Mouse (Mus musculus): Measurements from ENCODE around the gene Zfp874b.

Gene Zfp874b

GRCm38 (mm10) chr13:67483625-67484423 lies at the start of gene Zfp874b:
Gene Zfp874b (minus strand): TSS chr13:67484258.
- no peak for TF ChIP-seq GATA4 (IDR thresholded peaks at IDR 0.05; ENCODE audit: insufficient replicate concordance, low read length)

- no peak for TF ChIP-seq GATA4 (IDR thresholded peaks at IDR 0.05; ENCODE audit: insufficient replicate concordance, low read length)
Observed at GRCm38 (mm10) chr13:67527049-67527730, 43.1 kb upstream of the Zfp874b start.

GRCm38 (mm10) chr13:67525753-67526410 lies 41.8 kb upstream of the Zfp874b start, which contains the start of the genes Gm26965 and Zfp87:
Gene Gm26965 (minus strand): TSS chr13:67526151.
Gene Zfp87 (minus strand): TSS chr13:67526177.
- no peak for TF ChIP-seq GATA4 (IDR thresholded peaks at IDR 0.05; ENCODE audit: insufficient replicate concordance, low read length)

- no peak for TF ChIP-seq GATA4 (IDR thresholded peaks at IDR 0.05; ENCODE audit: insufficient replicate concordance, low read length)
Observed at GRCm38 (mm10) chr13:67500908-67501307, 16.9 kb upstream of the Zfp874b start.

GRCm38 (mm10) chr13:67500084-67500719 lies 16.1 kb upstream of the Zfp874b start, which contains the start of gene Zfp58:
Gene Zfp58 (minus strand): TSS chr13:67500555.
- no peak for TF ChIP-seq GATA4 (IDR thresholded peaks at IDR 0.05; ENCODE audit: insufficient replicate concordance, low read length)

GRCm38 (mm10) chr13:67495631-67496030 lies 11.6 kb upstream of the Zfp874b start:
- TF ChIP-seq GATA4 (IDR thresholded peaks at IDR 0.05; ENCODE audit: insufficient replicate concordance, low read length): no peak

- no peak for TF ChIP-seq GATA4 (IDR thresholded peaks at IDR 0.05; ENCODE audit: insufficient replicate concordance, low read length)
Observed at GRCm38 (mm10) chr13:67484424-67484811, 360 bp upstream of the Zfp874b start.

- TF ChIP-seq GATA4 (IDR thresholded peaks at IDR 0.05; ENCODE audit: insufficient replicate concordance, low read length): no peak
Observed at GRCm38 (mm10) chr13:67481528-67481927, 2.5 kb downstream of the Zfp874b start.

- TF ChIP-seq GATA4 (IDR thresholded peaks at IDR 0.05; ENCODE audit: insufficient replicate concordance, low read length): no peak
Observed at GRCm38 (mm10) chr13:67469274-67469673, 14.8 kb downstream of the Zfp874b start.

- no peak for TF ChIP-seq GATA4 (IDR thresholded peaks at IDR 0.05; ENCODE audit: insufficient replicate concordance, low read length)
Observed at GRCm38 (mm10) chr13:67452021-67452309, 32.1 kb downstream of the Zfp874b start.

GRCm38 (mm10) chr13:67451172-67452020 lies 32.7 kb downstream of the Zfp874b start, which contains the start of gene Zfp874a:
Gene Zfp874a (minus strand): TSS chr13:67451624.
- peak; percentile 49; the same call in 1 of the 2 replicates for TF ChIP-seq GATA4 (IDR thresholded peaks at IDR 0.05; ENCODE audit: insufficient replicate concordance, low read length)

GRCm38 (mm10) chr13:67428116-67428515 lies 55.9 kb downstream of the Zfp874b start:
- no peak for TF ChIP-seq GATA4 (IDR thresholded peaks at IDR 0.05; ENCODE audit: insufficient replicate concordance, low read length)

All from liver, adult (tissue).